Mouse (Mus musculus) CD4-positive, CD25-positive, alpha-beta regulatory T cell, adult 2 months (primary cell): ENCODE results near the gene Rtn2.
A peak's percentile ranks its signal among the peaks of the same experiment; 100 is the strongest.

Source experiments
- DNase-seq: peaks from one replicate; pipeline ENCODE4 v3.0.0-alpha.2; 2012; ENCODE audit warnings: low read depth, low spot score

Rtn2 gene

GRCm38 (mm10) chr7:19342481-19343027 lies 60.1 kb downstream of the Rtn2 start:
- peak; percentile 86 for DNase-seq

- peak; percentile 90 for DNase-seq
Measured at GRCm38 (mm10) chr7:19343210-19343808, 60.9 kb downstream of the Rtn2 start.

DNA sequence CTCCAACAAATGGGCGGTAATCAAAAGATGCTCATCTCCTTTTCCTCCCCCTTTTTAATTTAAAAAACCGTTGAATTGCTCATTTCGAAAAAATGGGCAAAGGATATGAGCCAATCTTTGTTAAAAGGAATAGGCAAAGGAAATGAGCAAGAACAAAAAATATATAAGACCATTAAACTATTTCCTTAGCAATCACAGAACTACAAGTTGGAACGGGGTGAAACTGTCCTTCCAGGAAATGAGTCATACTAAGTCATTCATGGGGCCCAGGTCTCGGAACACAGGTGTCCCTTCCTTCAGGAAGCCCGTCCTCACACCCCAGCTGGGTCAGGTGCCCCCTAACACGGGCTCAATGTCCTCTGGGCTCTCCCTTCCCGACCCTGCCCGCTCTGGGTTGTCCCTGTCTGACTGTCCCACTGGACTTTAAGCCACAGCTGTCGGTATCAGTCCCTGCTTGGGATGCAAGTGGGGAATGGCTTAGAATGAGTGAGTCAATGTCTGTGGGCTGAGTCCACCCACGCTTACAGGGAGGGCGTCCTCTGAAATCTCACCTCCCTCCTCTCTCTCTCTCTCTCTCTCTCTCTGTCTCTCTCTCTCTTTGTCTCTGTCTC lies 61.9 kb downstream of the Rtn2 start, which contains the start of gene Ercc1:
Gene Ercc1, plus strand, starts transcription at position 542 of the 611 bp plus-strand sequence.
- DNase-seq: no peak

GRCm38 (mm10) chr7:19344938-19345471 lies 62.6 kb downstream of the Rtn2 start:
- DNase-seq: peak; percentile 99
